Mouse (Mus musculus) lung, embryonic 15.5 days (tissue): ENCODE measurements around the gene Ppip5k1. TPM values are rescaled to one million over a fixed set of nuclear protein-coding genes. Genes with fewer than 3 reads are reported as not detected.

Source experiments
- ATAC-seq: fragments of 200-750 bp; cut with Nextera tagmentation; 2 replicates; pipeline ENCODE4 v1.8.0; 2017; ENCODE audit warnings: moderate number of reproducible peaks, borderline replicate concordance; ENCODE audit not compliant: low FRiP score, low TSS enrichment; ENCODE audit errors: extremely low read depth
- H3K27ac ChIP-seq: fragments of 300-500 bp; sonication (generic); 2 replicates; pipeline ENCODE4 v1.5.1; 2015; ENCODE audit warnings: moderate library complexity, mild to moderate bottlenecking, inconsistent platforms
- H3K27me3 ChIP-seq: fragments of 300-500 bp; sonication (generic); 2 replicates; pipeline ENCODE4 v1.6.1; 2015; ENCODE audit warnings: inconsistent platforms
- H3K36me3 ChIP-seq: fragments of 300-500 bp; sonication (generic); 2 replicates; pipeline ENCODE4 v1.6.1; 2015; ENCODE audit warnings: inconsistent platforms
- H3K4me1 ChIP-seq: fragments of 300-500 bp; sonication (generic); 2 replicates; pipeline ENCODE4 v1.6.1; 2015; ENCODE audit warnings: inconsistent platforms
- H3K4me2 ChIP-seq: fragments of 300-500 bp; sonication (generic); 2 replicates; pipeline ENCODE4 v1.6.1; 2015; ENCODE audit warnings: inconsistent platforms, mild to moderate bottlenecking, moderate library complexity
- H3K4me3 ChIP-seq: fragments of 300-500 bp; sonication (generic); 2 replicates; pipeline ENCODE4 v1.5.1; 2015; ENCODE audit warnings: mild to moderate bottlenecking, inconsistent platforms
- H3K9ac ChIP-seq: fragments of 300-500 bp; sonication (generic); 2 replicates; pipeline ENCODE4 v1.6.1; 2015; ENCODE audit warnings: inconsistent platforms
- H3K9me3 ChIP-seq: fragments of 300-500 bp; sonication (generic); 2 replicates; pipeline ENCODE4 v1.6.1; 2016; ENCODE audit warnings: inconsistent platforms
- WGBS: fragments of 180-500 bp; shearing (Covaris S2); methylation state at CpG from one replicate; pipeline ENCODE4 v1.1.7; 2015; 5-methylcytosine and 5-hydroxymethylcytosine counted together
- polyA plus RNA-seq: library from polyadenylated mRNA; unstranded; fragments of >200 nt; fragmentation: Nextera tagmentation; extraction: Ambion mirVana; gene quantifications from 2 replicates; pipeline ENCODE4 v1.2.1, GENCODE M21; 2015

Gene Ppip5k1
- polyA plus RNA-seq, 1 experiment from 2014 or later, result 12.3 TPM

- Histone ChIP-seq H3K9me3 (no peaks in the 10 kb centered on the region), H3K4me1 (peaks cover 13% of the 10 kb centered on the region; the same call in 1 of the 2 replicates), H3K9ac (no peak overlapping the region; the same call in 1 of the 2 replicates), H3K27ac (no peak overlapping the region), H3K4me2 (peak overlapping the region; percentile 58), H3K4me3 (peak overlapping the region; percentile 80), H3K36me3 (peaks cover 25% of the 10 kb centered on the region), H3K27me3 (no peaks in the 10 kb centered on the region)
- no peak for ATAC-seq
- 27% methylated on average over 4 of the region's 4 CpGs for WGBS
Measured at GRCm38 (mm10) chr2:121271928-121272516, 83.2 kb downstream of the Ppip5k1 start.

GRCm38 (mm10) chr2:121271236-121271927 lies 83.8 kb downstream of the Ppip5k1 start, which contains the start of gene Trp53bp1:
Gene Trp53bp1 (minus strand): TSS chr2:121271407.
- Histone ChIP-seq H3K27ac (peak within 1 kb of the TSS; percentile 75; the same call in 1 of the 2 replicates), H3K9me3 (no peaks in the 10 kb centered on the region), H3K4me2 (peak within 1 kb of the TSS; percentile 58), H3K4me3 (peak within 1 kb of the TSS; percentile 80), H3K4me1 (peaks cover 13% of the 10 kb centered on the region; the same call in 1 of the 2 replicates), H3K9ac (peak within 1 kb of the TSS; percentile 78), H3K27me3 (no peaks in the 10 kb centered on the region), H3K36me3 (peaks cover 30% of the 10 kb centered on the region)
- ATAC-seq, result peak; percentile 99
- WGBS, result under 1% methylated on average over 37 of the region's 37 CpGs

- Histone ChIP-seq H3K4me1 (peaks cover 13% of the 10 kb centered on the region; the same call in 1 of the 2 replicates), H3K36me3 (peaks cover 30% of the 10 kb centered on the region), H3K9me3 (no peaks in the 10 kb centered on the region), H3K9ac (peak overlapping the region; percentile 78), H3K4me2 (peak overlapping the region; percentile 58), H3K27ac (peak overlapping the region; percentile 75; the same call in 1 of the 2 replicates), H3K27me3 (no peaks in the 10 kb centered on the region), H3K4me3 (peak overlapping the region; percentile 80)
- 1% methylated on average over 35 of the region's 35 CpGs for WGBS
- peak; percentile 81 for ATAC-seq
Measured at GRCm38 (mm10) chr2:121270521-121271235, 84.5 kb downstream of the Ppip5k1 start.

GRCm38 (mm10) chr2:121268446-121268845 lies 86.8 kb downstream of the Ppip5k1 start:
- ATAC-seq, result no peak
- peaks cover 37% of the 10 kb centered on the region for H3K36me3 ChIP-seq
- no peak overlapping the region for H3K9ac ChIP-seq
- no peak overlapping the region for H3K4me2 ChIP-seq
- 70% methylated on average over 8 of the region's 8 CpGs for WGBS
- no peak overlapping the region for H3K4me3 ChIP-seq
- no peak overlapping the region for H3K27ac ChIP-seq
- H3K9me3 ChIP-seq, result no peaks in the 10 kb centered on the region
- H3K4me1 ChIP-seq, result peaks cover 13% of the 10 kb centered on the region; the same call in 1 of the 2 replicates
- no peaks in the 10 kb centered on the region for H3K27me3 ChIP-seq

Other genes with a start within 250 kb of the Ppip5k1 start
- 0.06 TPM in 1 of 2 replicates, not detected in the other for gene Tgm7, start 245.6 kb downstream of the Ppip5k1 start, polyA plus RNA-seq
- gene Adal, start 215.0 kb downstream of the Ppip5k1 start, polyA plus RNA-seq, result 18.6 and 22.3 TPM in 2 replicates
- 24.7 and 26.1 TPM in 2 replicates for gene Lcmt2, start 214.7 kb downstream of the Ppip5k1 start, polyA plus RNA-seq
- 52.6 and 53.3 TPM in 2 replicates for gene Tubgcp4, start 184.7 kb downstream of the Ppip5k1 start, polyA plus RNA-seq
- 8.3 and 9.7 TPM in 2 replicates for gene Zscan29, start 184.3 kb downstream of the Ppip5k1 start, polyA plus RNA-seq
- gene Trp53bp1, start 84.0 kb downstream of the Ppip5k1 start, polyA plus RNA-seq, result 61.6 and 66.8 TPM in 2 replicates
- gene Map1a, start 65.8 kb downstream of the Ppip5k1 start, polyA plus RNA-seq, result 3.5 TPM in 2 replicates
- 2.8 and 3.6 TPM in 2 replicates for gene Ckmt1, start 2.3 kb upstream of the Ppip5k1 start, polyA plus RNA-seq
- not detected in 2 replicates for gene Strc, start 31.8 kb upstream of the Ppip5k1 start, polyA plus RNA-seq
- 874 and 889 TPM in 2 replicates for gene Pdia3, start 58.4 kb upstream of the Ppip5k1 start, polyA plus RNA-seq
- gene Catsper2, start 58.4 kb upstream of the Ppip5k1 start, polyA plus RNA-seq, result 1.3 and 2.3 TPM in 2 replicates
- 10.0 and 10.1 TPM in 2 replicates for gene Ell3, start 88.9 kb upstream of the Ppip5k1 start, polyA plus RNA-seq
- gene Serf2, start 93.8 kb upstream of the Ppip5k1 start, polyA plus RNA-seq, result 430 and 452 TPM in 2 replicates
- 97.0 and 99.5 TPM in 2 replicates for gene Hypk, start 97.9 kb upstream of the Ppip5k1 start, polyA plus RNA-seq
- 0.07 and 0.20 TPM in 2 replicates for gene Serinc4, start 101.4 kb upstream of the Ppip5k1 start, polyA plus RNA-seq
- gene Mfap1b, start 118.7 kb upstream of the Ppip5k1 start, polyA plus RNA-seq, result 45.7 and 51.1 TPM in 2 replicates
- 28.0 and 31.8 TPM in 2 replicates for gene Mfap1a, start 151.3 kb upstream of the Ppip5k1 start, polyA plus RNA-seq
- 8.8 and 9.3 TPM in 2 replicates for gene Wdr76, start 151.3 kb upstream of the Ppip5k1 start, polyA plus RNA-seq